Mouse (Mus musculus) limb, embryonic 11.5 days (tissue): ENCODE results near the gene Adamts20. TPM values are rescaled to one million over a fixed set of nuclear protein-coding genes. Genes with fewer than 3 reads are reported as not detected.
"Not testable (repeated sequence)": the region's sequence is repeated elsewhere in the genome, so short reads cannot be mapped to it uniquely, and the experiment has no call there.

Experiments
- ATAC-seq: fragments of 200-750 bp; cut with Nextera tagmentation; 2 replicates; pipeline ENCODE4 v1.8.0; 2017; ENCODE audit warnings: low read depth; ENCODE audit not compliant: insufficient number of reproducible peaks, low FRiP score, low TSS enrichment
- DNase-seq: peaks from one replicate; pipeline ENCODE4 v3.0.0-alpha.2; 2015; ENCODE audit warnings: low spot score
- H3K27ac ChIP-seq: fragments of 300-500 bp; sonication (generic); replicated peaks from 2 replicates; pipeline ENCODE4 v1.5.1; 2014; ENCODE audit warnings: low read depth, mild to moderate bottlenecking, low read length
- H3K27me3 ChIP-seq: fragments of 300-500 bp; sonication (generic); 2 replicates; pipeline ENCODE4 v1.6.1; 2014; ENCODE audit warnings: mild to moderate bottlenecking, low read length, mixed read lengths; ENCODE audit not compliant: control insufficient read depth, insufficient read depth
- H3K36me3 ChIP-seq: fragments of 300-500 bp; sonication (generic); 2 replicates; pipeline ENCODE4 v1.6.1; 2014; ENCODE audit warnings: mild to moderate bottlenecking, low read length, moderate library complexity, mixed read lengths; ENCODE audit not compliant: control insufficient read depth, insufficient read depth
- H3K4me1 ChIP-seq: fragments of 300-500 bp; sonication (generic); 2 replicates; pipeline ENCODE4 v1.6.1; 2014; ENCODE audit warnings: low read length, mixed read lengths; ENCODE audit not compliant: control insufficient read depth, insufficient read depth
- H3K4me2 ChIP-seq: fragments of 300-500 bp; sonication (generic); 2 replicates; pipeline ENCODE4 v1.6.1; 2014; ENCODE audit warnings: low read depth, mild to moderate bottlenecking, moderate library complexity; ENCODE audit not compliant: severe bottlenecking
- H3K4me3 ChIP-seq: fragments of 300-500 bp; sonication (generic); 2 replicates; pipeline ENCODE4 v1.5.1; 2014; ENCODE audit warnings: low read depth, low read length
- H3K9ac ChIP-seq: fragments of 300-500 bp; sonication (generic); 2 replicates; pipeline ENCODE4 v1.6.1; 2014; ENCODE audit warnings: mild to moderate bottlenecking, low read length
- H3K9me3 ChIP-seq: fragments of 300-500 bp; sonication (generic); 2 replicates; pipeline ENCODE4 v1.6.1; 2016; ENCODE audit warnings: low read length; ENCODE audit not compliant: control insufficient read depth
- WGBS: fragments of 180-500 bp; shearing (Covaris S2); extraction: QIAGEN DNeasy Blood & Tissue Kit; methylation state at CpG from one replicate; pipeline ENCODE4 v1.1.7; 2014; 5-methylcytosine and 5-hydroxymethylcytosine counted together
- polyA plus RNA-seq: library from polyadenylated mRNA; unstranded; fragments of >200 nt; fragmentation: Nextera tagmentation; extraction: Ambion mirVana; gene quantifications from 2 replicates; pipeline ENCODE4 v1.2.1, GENCODE M21; 2014

Gene Adamts20
- polyA plus RNA-seq, result 4.9 and 5.2 TPM in 2 replicates

GRCm38 (mm10) chr15:94465318-94465717 is at the start of gene Adamts20:
Gene Adamts20, minus strand, starts transcription at chr15:94465418.
- DNase-seq, result no peak
- 90% methylated on average over 11 of the region's 11 CpGs for WGBS
- H3K9ac ChIP-seq, result no peak within 1 kb of the TSS
- H3K27ac ChIP-seq, result no peak within 1 kb of the TSS
- H3K4me1 ChIP-seq, result no peaks in the 10 kb centered on the region
- no peak within 1 kb of the TSS for H3K4me2 ChIP-seq
- H3K9me3 ChIP-seq, result no peaks in the 10 kb centered on the region
- H3K36me3 ChIP-seq, result no peaks in the 10 kb centered on the region
- no peaks in the 10 kb centered on the region for H3K27me3 ChIP-seq
- no peak for ATAC-seq
- H3K4me3 ChIP-seq, result no peak within 1 kb of the TSS

DNA sequence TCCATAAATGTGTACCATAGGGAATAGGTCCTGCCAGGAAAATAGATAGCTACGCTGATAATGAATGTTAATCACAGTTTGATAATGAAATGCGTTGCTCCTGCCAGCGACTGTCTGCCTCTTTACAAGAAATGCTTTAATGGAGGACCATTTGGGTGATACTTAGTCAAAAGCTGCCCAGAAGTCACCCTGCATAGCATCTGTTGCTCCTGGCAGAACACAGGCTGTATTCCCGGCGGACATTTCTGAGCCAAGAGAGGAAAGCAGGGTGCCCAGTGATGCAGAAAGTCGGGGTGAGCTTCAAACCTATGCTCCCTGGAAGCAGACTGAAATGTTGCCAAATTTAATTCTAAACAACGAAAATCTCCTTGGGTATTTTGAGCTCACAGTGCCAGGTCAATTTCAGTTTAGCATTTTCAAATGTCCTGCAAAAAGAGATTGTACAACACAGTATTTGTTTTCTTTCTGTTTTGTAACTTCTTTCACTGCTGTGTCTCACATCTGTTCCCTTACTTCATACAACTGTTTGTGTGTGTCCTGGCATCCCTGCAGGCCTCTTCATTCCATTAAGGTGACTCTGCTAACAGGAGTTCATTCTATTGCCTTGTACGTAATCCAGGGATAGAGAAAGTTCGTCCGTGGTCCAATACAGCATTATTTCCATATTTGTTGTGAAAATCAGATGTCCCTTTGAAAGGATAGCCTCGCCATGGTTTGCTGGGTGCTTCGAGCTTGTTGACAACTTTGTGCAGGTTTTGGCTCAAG is 38.4 kb upstream of the Adamts20 start:
- H3K36me3 ChIP-seq, result no peaks in the 10 kb centered on the region
- H3K4me2 ChIP-seq, result no peak overlapping the region
- H3K9me3 ChIP-seq, result no peaks in the 10 kb centered on the region
- no peaks in the 10 kb centered on the region for H3K4me1 ChIP-seq
- H3K4me3 ChIP-seq, result no peak overlapping the region
- ATAC-seq (no peak), DNase-seq (no peak)
- no peaks in the 10 kb centered on the region for H3K27me3 ChIP-seq
- 83% methylated on average over 12 of the region's 12 CpGs for WGBS
- no peak overlapping the region for H3K27ac ChIP-seq
- no peak overlapping the region for H3K9ac ChIP-seq

GRCm38 (mm10) chr15:94499260-94499659 is 34.0 kb upstream of the Adamts20 start:
- H3K27ac ChIP-seq, result no peak overlapping the region
- H3K4me2 ChIP-seq, result no peak overlapping the region
- H3K4me1 ChIP-seq, result no peaks in the 10 kb centered on the region
- no peak for ATAC-seq
- no peak overlapping the region for H3K4me3 ChIP-seq
- H3K36me3 ChIP-seq, result no peaks in the 10 kb centered on the region
- H3K9ac ChIP-seq, result no peak overlapping the region
- 78% methylated on average over 1 of the region's 1 CpGs for WGBS
- no peaks in the 10 kb centered on the region for H3K9me3 ChIP-seq
- no peaks in the 10 kb centered on the region for H3K27me3 ChIP-seq
- no peak for DNase-seq

- Histone ChIP-seq H3K9ac (no peak overlapping the region), H3K4me3 (no peak overlapping the region), H3K4me1 (no peaks in the 10 kb centered on the region), H3K27ac (no peak overlapping the region), H3K27me3 (no peaks in the 10 kb centered on the region), H3K9me3 (no peaks in the 10 kb centered on the region), H3K4me2 (no peak overlapping the region), H3K36me3 (no peaks in the 10 kb centered on the region)
- 56% methylated on average over 10 of the region's 10 CpGs for WGBS
- DNase-seq (peak; percentile 51), ATAC-seq (no peak)
Measured at GRCm38 (mm10) chr15:94495936-94496335, 30.7 kb upstream of the Adamts20 start.

- ATAC-seq (no peak), DNase-seq (no peak)
- Histone ChIP-seq H3K9ac (no peak overlapping the region), H3K27me3 (no peaks in the 10 kb centered on the region), H3K4me1 (no peaks in the 10 kb centered on the region), H3K9me3 (no peaks in the 10 kb centered on the region), H3K4me2 (no peak overlapping the region), H3K27ac (no peak overlapping the region), H3K36me3 (no peaks in the 10 kb centered on the region), H3K4me3 (no peak overlapping the region)
- WGBS, result 97% methylated on average over 1 of the region's 1 CpGs
Measured at GRCm38 (mm10) chr15:94494445-94494844, 29.2 kb upstream of the Adamts20 start.

DNA sequence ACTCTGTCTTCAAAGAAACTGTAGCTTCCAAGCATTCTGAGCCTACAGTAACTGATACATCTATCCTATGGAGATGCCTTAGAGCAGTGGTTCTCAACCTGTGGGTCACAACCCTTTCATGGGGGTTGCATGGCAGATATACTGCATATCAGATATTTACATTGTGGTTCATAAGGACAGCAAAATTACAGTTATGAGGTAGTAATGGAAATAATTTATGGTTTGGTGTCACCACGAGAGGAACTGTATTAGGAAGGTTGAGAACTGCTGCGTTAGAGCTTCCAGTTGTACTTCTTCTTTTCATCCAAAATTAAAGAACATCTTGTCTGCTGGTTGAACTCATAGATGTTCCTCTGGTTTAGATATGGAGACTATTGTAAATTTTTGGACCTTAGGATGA is 24.2 kb upstream of the Adamts20 start:
- H3K4me2 ChIP-seq, result no peak overlapping the region
- no peaks in the 10 kb centered on the region for H3K9me3 ChIP-seq
- no peak overlapping the region for H3K9ac ChIP-seq
- DNase-seq (no peak), ATAC-seq (no peak)
- H3K4me3 ChIP-seq, result no peak overlapping the region
- no peaks in the 10 kb centered on the region for H3K36me3 ChIP-seq
- H3K27ac ChIP-seq, result no peak overlapping the region
- 88% methylated on average over 2 of the region's 2 CpGs for WGBS
- H3K27me3 ChIP-seq, result no peaks in the 10 kb centered on the region
- no peaks in the 10 kb centered on the region for H3K4me1 ChIP-seq

GRCm38 (mm10) chr15:94488028-94488427 is 22.8 kb upstream of the Adamts20 start:
- 99% methylated on average over 2 of the region's 2 CpGs for WGBS
- not testable (repeated sequence) for H3K4me1 ChIP-seq

GRCm38 (mm10) chr15:94482555-94482954 is 17.3 kb upstream of the Adamts20 start:
- ATAC-seq (no peak), DNase-seq (no peak)
- no peak overlapping the region for H3K9ac ChIP-seq
- no peak overlapping the region for H3K4me2 ChIP-seq
- 91% methylated on average over 2 of the region's 2 CpGs for WGBS
- H3K9me3 ChIP-seq, result no peaks in the 10 kb centered on the region
- no peak overlapping the region for H3K4me3 ChIP-seq
- no peaks in the 10 kb centered on the region for H3K4me1 ChIP-seq
- H3K27ac ChIP-seq, result no peak overlapping the region
- no peaks in the 10 kb centered on the region for H3K36me3 ChIP-seq
- no peaks in the 10 kb centered on the region for H3K27me3 ChIP-seq

More at GRCm38 (mm10) chr15:94488028-94488427, 22.8 kb upstream of the Adamts20 start:
- not testable (repeated sequence) for H3K27ac ChIP-seq, H3K9ac ChIP-seq, H3K9me3 ChIP-seq, H3K36me3 ChIP-seq, DNase-seq, H3K4me3 ChIP-seq, ATAC-seq, H3K4me2 ChIP-seq, H3K27me3 ChIP-seq

- Histone ChIP-seq H3K27me3 (no peaks in the 10 kb centered on the region), H3K27ac (no peak overlapping the region), H3K9ac (no peak overlapping the region), H3K4me1 (no peaks in the 10 kb centered on the region), H3K4me3 (no peak overlapping the region), H3K4me2 (no peak overlapping the region), H3K36me3 (no peaks in the 10 kb centered on the region), H3K9me3 (no peaks in the 10 kb centered on the region)
- DNase-seq (no peak), ATAC-seq (no peak)
- 90% methylated on average over 4 of the region's 4 CpGs for WGBS
Measured at GRCm38 (mm10) chr15:94480792-94481191, 15.6 kb upstream of the Adamts20 start.
